Mouse (Mus musculus) hindbrain, embryonic 14.5 days (tissue): Measurements from ENCODE around the gene Cd160. TPM values are rescaled to one million over a fixed set of nuclear protein-coding genes. Genes with fewer than 3 reads are reported as not detected.

ENCODE experiments used
- ATAC-seq: fragments of 200-750 bp; cut with Nextera tagmentation; 2 replicates; pipeline ENCODE4 v1.8.0; 2017; ENCODE audit warnings: moderate number of reproducible peaks, mild to moderate bottlenecking, moderate TSS enrichment, moderate library complexity; ENCODE audit not compliant: low FRiP score
- DNase-seq: peaks from one replicate; pipeline ENCODE4 v3.0.0-alpha.2; 2015; ENCODE audit warnings: low spot score
- H3K27ac ChIP-seq: fragments of 300-500 bp; sonication (generic); 2 replicates; pipeline ENCODE4 v1.5.1; 2014; ENCODE audit warnings: mild to moderate bottlenecking, moderate library complexity
- H3K27me3 ChIP-seq: fragments of 300-500 bp; sonication (generic); 2 replicates; pipeline ENCODE4 v1.6.1; 2014; ENCODE audit warnings: mild to moderate bottlenecking, low read length, mixed read lengths; ENCODE audit not compliant: control insufficient read depth, insufficient read depth
- H3K36me3 ChIP-seq: fragments of 300-500 bp; sonication (generic); replicated peaks from 2 replicates; pipeline ENCODE4 v1.6.1; 2014; ENCODE audit not compliant: control insufficient read depth, insufficient read depth
- H3K4me1 ChIP-seq: fragments of 300-500 bp; sonication (generic); replicated peaks from 2 replicates; pipeline ENCODE4 v1.6.1; 2014; ENCODE audit warnings: antibody characterized with exemption, low read length, mixed read lengths; ENCODE audit not compliant: control insufficient read depth, insufficient read depth
- H3K4me2 ChIP-seq: fragments of 300-500 bp; sonication (generic); replicated peaks from 2 replicates; pipeline ENCODE4 v1.6.1; 2014; ENCODE audit warnings: mild to moderate bottlenecking, moderate library complexity
- H3K4me3 ChIP-seq: fragments of 300-500 bp; sonication (generic); replicated peaks from 2 replicates; pipeline ENCODE4 v1.5.1; 2014; ENCODE audit warnings: mild to moderate bottlenecking, low read length
- H3K9ac ChIP-seq: fragments of 300-500 bp; sonication (generic); 2 replicates; pipeline ENCODE4 v1.6.1; 2014
- H3K9me3 ChIP-seq: fragments of 300-500 bp; sonication (generic); 2 replicates; pipeline ENCODE4 v1.6.1; 2016; ENCODE audit warnings: low read length; ENCODE audit not compliant: control insufficient read depth
- WGBS: fragments of 180-500 bp; shearing (Covaris S2); extraction: QIAGEN DNeasy Blood & Tissue Kit; methylation state at CpG from one replicate; pipeline ENCODE4 v1.1.7; 2014; 5-methylcytosine and 5-hydroxymethylcytosine counted together
- polyA plus RNA-seq: library from polyadenylated mRNA; unstranded; fragments of >200 nt; fragmentation: Nextera tagmentation; extraction: Ambion mirVana; gene quantifications from 2 replicates; pipeline ENCODE4 v1.2.1, GENCODE M21; 2014

The Cd160 gene
- polyA plus RNA-seq, 1 experiment from 2014 or later = 0.35 TPM

DNA sequence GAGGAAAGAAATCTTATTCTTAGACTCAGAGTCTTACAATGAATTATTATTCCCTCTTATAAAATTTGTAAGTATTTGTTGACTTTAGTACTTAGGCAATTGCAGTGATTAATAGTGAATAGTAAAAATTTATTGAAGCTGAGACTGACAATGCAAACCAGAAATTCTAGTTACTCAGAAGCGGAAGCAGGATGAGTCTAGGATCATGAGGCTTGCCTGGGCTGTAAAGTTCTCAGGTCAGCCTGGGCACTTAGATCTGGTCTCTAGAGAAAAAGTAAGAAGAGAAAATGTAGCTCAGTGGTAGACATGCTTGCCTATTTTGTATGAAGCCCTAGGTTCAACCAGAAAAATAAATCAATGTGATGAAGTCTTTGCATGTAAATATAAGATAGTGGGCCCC, 73.2 kb downstream of the Cd160 start:
- 94% methylated on average over 1 of the region's 1 CpGs for WGBS
- Histone ChIP-seq H3K36me3 (peaks cover 5% of the 10 kb centered on the region; the same call in 1 of the 2 replicates), H3K4me3 (no peak overlapping the region), H3K27ac (no peak overlapping the region), H3K27me3 (no peaks in the 10 kb centered on the region), H3K4me1 (no peaks in the 10 kb centered on the region), H3K9me3 (no peaks in the 10 kb centered on the region), H3K4me2 (no peak overlapping the region), H3K9ac (no peak overlapping the region)
- no peak for ATAC-seq
- no peak for DNase-seq

Other genes starting within 250 kb of the Cd160 start
- 11.0 and 18.5 TPM in 2 replicates for gene Polr3gl, start 235.2 kb downstream of the Cd160 start, polyA plus RNA-seq
- 17.5 and 22.3 TPM in 2 replicates for gene Ankrd34a, start 232.7 kb downstream of the Cd160 start, polyA plus RNA-seq
- 6.1 and 6.4 TPM in 2 replicates for gene Lix1l, start 228.2 kb downstream of the Cd160 start, polyA plus RNA-seq
- gene Rbm8a, start 199.4 kb downstream of the Cd160 start, polyA plus RNA-seq = 101 and 104 TPM in 2 replicates
- gene Pex11b, start 194.0 kb downstream of the Cd160 start, polyA plus RNA-seq = 57.0 and 58.2 TPM in 2 replicates
- 0.07 TPM in 1 of 2 replicates, not detected in the other for gene Gm42957, start 193.9 kb downstream of the Cd160 start, polyA plus RNA-seq
- 0.86 and 0.99 TPM in 2 replicates for gene Itga10, start 183.8 kb downstream of the Cd160 start, polyA plus RNA-seq
- 1.7 and 1.8 TPM in 2 replicates for gene Ankrd35, start 159.2 kb downstream of the Cd160 start, polyA plus RNA-seq
- 27.5 and 29.3 TPM in 2 replicates for gene Pias3, start 133.0 kb downstream of the Cd160 start, polyA plus RNA-seq
- 16.5 and 17.3 TPM in 2 replicates for gene Nudt17, start 120.8 kb downstream of the Cd160 start, polyA plus RNA-seq
- gene Polr3c, start 101.7 kb downstream of the Cd160 start, polyA plus RNA-seq = 28.1 and 28.3 TPM in 2 replicates
- gene Rnf115, start 101.7 kb downstream of the Cd160 start, polyA plus RNA-seq = 79.4 and 89.2 TPM in 2 replicates
- 0.09 and 0.16 TPM in 2 replicates for gene Pdzk1, start 67 bp downstream of the Cd160 start, polyA plus RNA-seq
- gene Gja5, start 75.3 kb upstream of the Cd160 start, polyA plus RNA-seq = 1.3 TPM in 2 replicates
- gene Gpr89, start 76.0 kb upstream of the Cd160 start, polyA plus RNA-seq = 42.1 and 44.5 TPM in 2 replicates
- 0.04 TPM in 1 of 2 replicates, not detected in the other for gene Gja8, start 96.7 kb upstream of the Cd160 start, polyA plus RNA-seq